Mouse (Mus musculus) limb, embryonic 11.5 days (tissue): ENCODE data around the gene Irf1. TPM values are rescaled to one million over a fixed set of nuclear protein-coding genes. Genes with fewer than 3 reads are reported as not detected.

Source experiments
- ATAC-seq: fragments of 200-750 bp; cut with Nextera tagmentation; 2 replicates; pipeline ENCODE4 v1.8.0; 2017; ENCODE audit warnings: low read depth; ENCODE audit not compliant: insufficient number of reproducible peaks, low FRiP score, low TSS enrichment
- DNase-seq: peaks from one replicate; pipeline ENCODE4 v3.0.0-alpha.2; 2015; ENCODE audit warnings: low spot score
- H3K27ac ChIP-seq: fragments of 300-500 bp; sonication (generic); replicated peaks from 2 replicates; pipeline ENCODE4 v1.5.1; 2014; ENCODE audit warnings: low read depth, mild to moderate bottlenecking, low read length
- H3K27me3 ChIP-seq: fragments of 300-500 bp; sonication (generic); 2 replicates; pipeline ENCODE4 v1.6.1; 2014; ENCODE audit warnings: mild to moderate bottlenecking, low read length, mixed read lengths; ENCODE audit not compliant: control insufficient read depth, insufficient read depth
- H3K36me3 ChIP-seq: fragments of 300-500 bp; sonication (generic); 2 replicates; pipeline ENCODE4 v1.6.1; 2014; ENCODE audit warnings: mild to moderate bottlenecking, low read length, moderate library complexity, mixed read lengths; ENCODE audit not compliant: control insufficient read depth, insufficient read depth
- H3K4me1 ChIP-seq: fragments of 300-500 bp; sonication (generic); 2 replicates; pipeline ENCODE4 v1.6.1; 2014; ENCODE audit warnings: low read length, mixed read lengths; ENCODE audit not compliant: control insufficient read depth, insufficient read depth
- H3K4me2 ChIP-seq: fragments of 300-500 bp; sonication (generic); 2 replicates; pipeline ENCODE4 v1.6.1; 2014; ENCODE audit warnings: low read depth, mild to moderate bottlenecking, moderate library complexity; ENCODE audit not compliant: severe bottlenecking
- H3K4me3 ChIP-seq: fragments of 300-500 bp; sonication (generic); 2 replicates; pipeline ENCODE4 v1.5.1; 2014; ENCODE audit warnings: low read depth, low read length
- H3K9ac ChIP-seq: fragments of 300-500 bp; sonication (generic); 2 replicates; pipeline ENCODE4 v1.6.1; 2014; ENCODE audit warnings: mild to moderate bottlenecking, low read length
- H3K9me3 ChIP-seq: fragments of 300-500 bp; sonication (generic); 2 replicates; pipeline ENCODE4 v1.6.1; 2016; ENCODE audit warnings: low read length; ENCODE audit not compliant: control insufficient read depth
- WGBS: fragments of 180-500 bp; shearing (Covaris S2); extraction: QIAGEN DNeasy Blood & Tissue Kit; methylation state at CpG from one replicate; pipeline ENCODE4 v1.1.7; 2014; 5-methylcytosine and 5-hydroxymethylcytosine counted together
- polyA plus RNA-seq: library from polyadenylated mRNA; unstranded; fragments of >200 nt; fragmentation: Nextera tagmentation; extraction: Ambion mirVana; gene quantifications from 2 replicates; pipeline ENCODE4 v1.2.1, GENCODE M21; 2014

Irf1 gene
- polyA plus RNA-seq, 1 experiment from 2014 or later, result 8.0 TPM

DNA sequence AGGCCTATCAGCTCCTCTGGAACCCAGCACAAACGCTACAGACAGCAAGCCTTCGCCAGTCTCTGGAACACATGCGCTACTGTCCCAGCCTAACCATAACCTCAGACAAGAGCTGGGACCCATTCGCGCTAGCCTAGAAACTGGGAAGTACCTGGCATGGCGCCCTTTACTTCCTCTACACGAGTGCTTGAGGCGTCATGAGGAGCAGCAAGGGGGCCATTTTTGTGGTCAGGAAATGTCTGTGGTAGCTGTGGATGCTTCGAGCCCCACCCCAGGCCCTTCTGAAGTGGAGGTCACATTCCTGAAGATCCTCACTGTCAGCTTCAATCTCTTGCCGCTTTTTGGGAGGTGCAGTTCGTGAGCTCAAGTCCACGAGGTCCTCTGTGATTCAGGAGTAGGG is 33.3 kb downstream of the Irf1 start:
- Histone ChIP-seq H3K9ac (no peak overlapping the region), H3K27me3 (no peaks in the 10 kb centered on the region), H3K36me3 (no peaks in the 10 kb centered on the region), H3K4me2 (no peak overlapping the region), H3K4me1 (no peaks in the 10 kb centered on the region), H3K9me3 (no peaks in the 10 kb centered on the region), H3K4me3 (no peak overlapping the region), H3K27ac (no peak overlapping the region)
- DNase-seq (no peak), ATAC-seq (no peak)
- whole genome bisulfite sequencing, result 89% methylated on average over 12 of the region's 12 CpGs

DNA sequence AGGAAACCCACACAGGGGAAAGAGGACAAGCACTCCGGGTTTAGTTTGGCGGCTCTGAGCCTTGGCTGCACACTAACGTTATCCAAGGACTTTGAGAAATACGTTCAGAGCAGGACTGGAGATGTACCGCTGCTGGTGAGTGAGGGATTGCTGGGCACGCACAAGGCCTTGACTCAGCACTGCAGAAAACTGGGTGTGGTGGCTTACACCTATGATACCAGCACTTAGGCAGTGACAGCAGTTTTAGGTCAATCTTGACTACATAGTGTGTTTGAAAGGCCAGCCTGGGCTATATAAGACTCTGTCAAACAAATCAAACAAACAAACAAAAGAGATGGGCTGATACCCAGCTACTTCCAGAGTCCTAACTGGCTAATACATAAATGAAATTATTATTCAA is 33.7 kb downstream of the Irf1 start:
- 93% methylated on average over 6 of the region's 6 CpGs for WGBS
- ATAC-seq (no peak), DNase-seq (no peak)
- Histone ChIP-seq H3K9ac (no peak overlapping the region), H3K4me2 (no peak overlapping the region), H3K27me3 (no peaks in the 10 kb centered on the region), H3K36me3 (no peaks in the 10 kb centered on the region), H3K27ac (no peak overlapping the region), H3K9me3 (no peaks in the 10 kb centered on the region), H3K4me1 (no peaks in the 10 kb centered on the region), H3K4me3 (no peak overlapping the region)

DNA sequence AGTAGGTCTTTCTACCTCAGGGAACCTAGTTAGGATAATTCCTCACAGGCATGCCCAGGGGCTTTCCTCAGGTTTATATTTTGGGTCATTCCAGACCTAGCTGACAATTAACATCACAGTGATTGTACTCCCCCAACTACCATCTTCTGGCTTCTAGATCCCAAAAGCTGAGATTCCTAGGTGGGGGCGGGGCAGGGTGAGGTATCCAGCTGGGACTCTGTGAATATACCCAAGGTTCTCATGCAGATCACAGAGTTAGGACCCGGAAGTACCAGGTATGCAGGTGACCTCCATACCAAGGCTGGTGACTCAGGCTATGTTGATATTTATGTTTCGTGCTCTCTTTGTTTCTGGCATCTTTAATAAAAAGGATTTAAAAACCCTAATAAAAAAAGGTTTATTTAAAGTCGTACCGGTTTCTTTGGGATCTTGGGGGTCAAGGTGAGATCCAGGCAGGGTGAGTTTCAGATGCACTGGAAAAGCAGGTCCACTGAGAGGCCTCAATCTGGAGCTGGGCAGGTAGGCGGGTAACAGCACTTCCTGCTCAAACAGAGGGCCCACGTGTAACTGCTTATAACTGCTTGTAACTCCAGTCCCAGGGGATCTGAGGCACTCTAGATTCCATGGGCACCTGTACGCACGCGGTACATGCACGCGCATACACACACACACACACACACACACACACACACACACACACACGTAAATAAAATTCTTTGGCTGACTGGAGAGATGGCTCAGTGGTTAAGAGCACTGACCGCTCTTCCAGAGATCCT is 34.9 kb downstream of the Irf1 start:
- Histone ChIP-seq H3K4me1 (no peaks in the 10 kb centered on the region), H3K36me3 (no peaks in the 10 kb centered on the region), H3K4me3 (no peak overlapping the region), H3K27ac (no peak overlapping the region), H3K9me3 (no peaks in the 10 kb centered on the region), H3K9ac (no peak overlapping the region), H3K4me2 (no peak overlapping the region), H3K27me3 (no peaks in the 10 kb centered on the region)
- no peak for ATAC-seq
- 83% methylated on average over 14 of the region's 14 CpGs for WGBS
- DNase-seq, result no peak

DNA sequence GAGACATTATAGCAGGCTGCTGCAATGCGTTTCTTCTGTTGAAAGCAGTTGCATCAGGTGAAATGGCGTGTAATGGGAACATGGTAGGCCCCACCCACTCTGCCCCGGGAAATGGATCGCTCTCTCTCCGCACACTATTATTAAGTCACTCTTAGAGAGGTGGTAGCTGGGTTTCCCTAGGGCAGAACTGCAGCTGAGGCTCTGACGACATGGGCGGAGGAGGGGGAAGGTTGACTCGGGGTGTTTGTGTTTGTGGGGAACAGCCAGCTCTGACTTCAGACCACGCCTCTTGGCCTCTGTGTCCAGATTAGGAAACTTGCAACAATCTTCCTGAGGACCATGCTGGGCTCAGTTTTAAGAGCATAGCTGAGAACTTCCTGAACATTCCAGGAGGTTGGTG is 36.0 kb downstream of the Irf1 start:
- DNase-seq (no peak), ATAC-seq (no peak)
- Histone ChIP-seq H3K36me3 (no peaks in the 10 kb centered on the region), H3K27me3 (no peaks in the 10 kb centered on the region), H3K9ac (no peak overlapping the region), H3K27ac (no peak overlapping the region), H3K9me3 (no peaks in the 10 kb centered on the region), H3K4me1 (no peaks in the 10 kb centered on the region), H3K4me2 (no peak overlapping the region), H3K4me3 (no peak overlapping the region)
- 75% methylated on average over 9 of the region's 9 CpGs for WGBS

GRCm38 (mm10) chr11:53809354-53809753 is 39.5 kb downstream of the Irf1 start:
- Histone ChIP-seq H3K4me3 (no peak overlapping the region), H3K27me3 (no peaks in the 10 kb centered on the region), H3K36me3 (no peaks in the 10 kb centered on the region), H3K9ac (no peak overlapping the region), H3K27ac (no peak overlapping the region), H3K9me3 (no peaks in the 10 kb centered on the region), H3K4me2 (no peak overlapping the region), H3K4me1 (no peaks in the 10 kb centered on the region)
- DNase-seq (no peak), ATAC-seq (no peak)
- WGBS, result 57% methylated on average over 5 of the region's 5 CpGs

DNA sequence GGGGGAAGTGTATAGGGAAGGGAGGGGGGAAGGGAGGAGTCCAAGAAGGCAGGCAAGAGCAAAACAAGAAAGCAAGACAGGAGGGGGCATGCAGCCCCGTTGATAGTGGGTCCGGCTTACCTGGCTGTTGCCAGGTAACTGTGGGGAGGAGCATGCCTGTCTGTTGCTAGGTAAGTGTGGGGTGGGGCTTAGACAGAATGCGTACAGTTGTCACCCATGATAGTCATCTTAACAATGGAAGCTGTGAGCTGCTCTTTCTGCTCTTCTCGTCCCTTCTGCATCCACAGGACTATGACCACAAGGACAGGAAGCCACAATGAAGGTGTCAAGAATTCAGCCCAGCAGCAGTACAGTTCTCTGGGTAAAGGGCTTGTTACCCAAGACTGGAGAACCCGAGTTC is 40.3 kb downstream of the Irf1 start:
- H3K9me3 ChIP-seq, result no peaks in the 10 kb centered on the region
- H3K4me2 ChIP-seq, result no peak overlapping the region
- WGBS, result 69% methylated on average over 5 of the region's 5 CpGs
- H3K27me3 ChIP-seq, result no peaks in the 10 kb centered on the region
- H3K4me1 ChIP-seq, result no peaks in the 10 kb centered on the region
- DNase-seq (no peak), ATAC-seq (no peak)
- H3K36me3 ChIP-seq, result no peaks in the 10 kb centered on the region
- no peak overlapping the region for H3K9ac ChIP-seq
- H3K4me3 ChIP-seq, result no peak overlapping the region
- no peak overlapping the region for H3K27ac ChIP-seq

GRCm38 (mm10) chr11:53810749-53811148 is 40.9 kb downstream of the Irf1 start:
- H3K4me3 ChIP-seq, result no peak overlapping the region
- H3K36me3 ChIP-seq, result no peaks in the 10 kb centered on the region
- no peak overlapping the region for H3K27ac ChIP-seq
- no peaks in the 10 kb centered on the region for H3K27me3 ChIP-seq
- DNase-seq, result no peak
- no peak for ATAC-seq
- H3K9ac ChIP-seq, result no peak overlapping the region
- 67% methylated on average over 2 of the region's 2 CpGs for WGBS
- H3K9me3 ChIP-seq, result no peaks in the 10 kb centered on the region
- H3K4me2 ChIP-seq, result no peak overlapping the region
- H3K4me1 ChIP-seq, result no peaks in the 10 kb centered on the region

- H3K27me3 ChIP-seq, result no peaks in the 10 kb centered on the region
- no peaks in the 10 kb centered on the region for H3K36me3 ChIP-seq
- ATAC-seq (no peak), DNase-seq (no peak)
- H3K4me1 ChIP-seq, result no peaks in the 10 kb centered on the region
- no peak overlapping the region for H3K27ac ChIP-seq
- H3K4me2 ChIP-seq, result no peak overlapping the region
- WGBS, result 83% methylated on average over 3 of the region's 3 CpGs
- H3K4me3 ChIP-seq, result no peak overlapping the region
- no peaks in the 10 kb centered on the region for H3K9me3 ChIP-seq
- H3K9ac ChIP-seq, result no peak overlapping the region
These were observed 41.5 kb downstream of the Irf1 start for GRCm38 (mm10) chr11:53811312-53811711.
